Mouse (Mus musculus) hindbrain, embryonic 14.5 days (tissue): Measurements from ENCODE around the gene Tmco5. TPM values are rescaled to one million over a fixed set of nuclear protein-coding genes. Genes with fewer than 3 reads are reported as not detected.
"Not testable (repeated sequence)": the region's sequence is repeated elsewhere in the genome, so short reads cannot be mapped to it uniquely, and the experiment has no call there.

Experiments
- ATAC-seq: fragments of 200-750 bp; cut with Nextera tagmentation; 2 replicates; pipeline ENCODE4 v1.8.0; 2017; ENCODE audit warnings: moderate number of reproducible peaks, mild to moderate bottlenecking, moderate TSS enrichment, moderate library complexity; ENCODE audit not compliant: low FRiP score
- DNase-seq: peaks from one replicate; pipeline ENCODE4 v3.0.0-alpha.2; 2015; ENCODE audit warnings: low spot score
- H3K27ac ChIP-seq: fragments of 300-500 bp; sonication (generic); 2 replicates; pipeline ENCODE4 v1.5.1; 2014; ENCODE audit warnings: mild to moderate bottlenecking, moderate library complexity
- H3K27me3 ChIP-seq: fragments of 300-500 bp; sonication (generic); 2 replicates; pipeline ENCODE4 v1.6.1; 2014; ENCODE audit warnings: mild to moderate bottlenecking, low read length, mixed read lengths; ENCODE audit not compliant: control insufficient read depth, insufficient read depth
- H3K36me3 ChIP-seq: fragments of 300-500 bp; sonication (generic); replicated peaks from 2 replicates; pipeline ENCODE4 v1.6.1; 2014; ENCODE audit not compliant: control insufficient read depth, insufficient read depth
- H3K4me1 ChIP-seq: fragments of 300-500 bp; sonication (generic); replicated peaks from 2 replicates; pipeline ENCODE4 v1.6.1; 2014; ENCODE audit warnings: antibody characterized with exemption, low read length, mixed read lengths; ENCODE audit not compliant: control insufficient read depth, insufficient read depth
- H3K4me2 ChIP-seq: fragments of 300-500 bp; sonication (generic); replicated peaks from 2 replicates; pipeline ENCODE4 v1.6.1; 2014; ENCODE audit warnings: mild to moderate bottlenecking, moderate library complexity
- H3K4me3 ChIP-seq: fragments of 300-500 bp; sonication (generic); replicated peaks from 2 replicates; pipeline ENCODE4 v1.5.1; 2014; ENCODE audit warnings: mild to moderate bottlenecking, low read length
- H3K9ac ChIP-seq: fragments of 300-500 bp; sonication (generic); 2 replicates; pipeline ENCODE4 v1.6.1; 2014
- H3K9me3 ChIP-seq: fragments of 300-500 bp; sonication (generic); 2 replicates; pipeline ENCODE4 v1.6.1; 2016; ENCODE audit warnings: low read length; ENCODE audit not compliant: control insufficient read depth
- WGBS: fragments of 180-500 bp; shearing (Covaris S2); extraction: QIAGEN DNeasy Blood & Tissue Kit; methylation state at CpG from one replicate; pipeline ENCODE4 v1.1.7; 2014; 5-methylcytosine and 5-hydroxymethylcytosine counted together
- polyA plus RNA-seq: library from polyadenylated mRNA; unstranded; fragments of >200 nt; fragmentation: Nextera tagmentation; extraction: Ambion mirVana; gene quantifications from 2 replicates; pipeline ENCODE4 v1.2.1, GENCODE M21; 2014

Tmco5 gene
- polyA plus RNA-seq, 1 experiment from 2014 or later = not detected

DNA sequence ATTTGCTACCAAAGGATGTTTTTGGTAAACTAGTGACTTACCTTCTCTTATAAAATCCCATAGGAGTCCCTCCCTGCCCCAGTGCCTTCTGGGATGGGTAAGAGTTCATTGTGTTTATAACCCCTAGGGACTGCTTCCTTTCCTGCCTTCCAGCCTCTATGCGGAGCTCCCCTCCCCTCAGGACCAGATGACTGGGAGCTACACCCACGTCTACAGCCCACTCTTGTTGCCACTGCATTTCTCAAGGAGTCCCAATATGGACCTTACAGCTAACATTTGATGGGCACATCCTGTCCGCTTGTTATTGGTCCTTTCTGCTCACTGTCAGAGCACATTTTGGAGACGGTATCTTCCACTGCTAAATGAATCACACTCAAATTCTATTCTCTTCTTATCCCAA lies 36.1 kb downstream of the Tmco5 start:
- no peaks in the 10 kb centered on the region for H3K9me3 ChIP-seq
- no peak overlapping the region for H3K27ac ChIP-seq
- ATAC-seq (no peak), DNase-seq (no peak)
- 75% methylated on average over 4 of the region's 4 CpGs for WGBS
- H3K27me3 ChIP-seq = no peaks in the 10 kb centered on the region
- no peaks in the 10 kb centered on the region for H3K4me1 ChIP-seq
- no peaks in the 10 kb centered on the region for H3K36me3 ChIP-seq
- no peak overlapping the region for H3K4me2 ChIP-seq
- H3K9ac ChIP-seq = no peak overlapping the region
- no peak overlapping the region for H3K4me3 ChIP-seq

DNA sequence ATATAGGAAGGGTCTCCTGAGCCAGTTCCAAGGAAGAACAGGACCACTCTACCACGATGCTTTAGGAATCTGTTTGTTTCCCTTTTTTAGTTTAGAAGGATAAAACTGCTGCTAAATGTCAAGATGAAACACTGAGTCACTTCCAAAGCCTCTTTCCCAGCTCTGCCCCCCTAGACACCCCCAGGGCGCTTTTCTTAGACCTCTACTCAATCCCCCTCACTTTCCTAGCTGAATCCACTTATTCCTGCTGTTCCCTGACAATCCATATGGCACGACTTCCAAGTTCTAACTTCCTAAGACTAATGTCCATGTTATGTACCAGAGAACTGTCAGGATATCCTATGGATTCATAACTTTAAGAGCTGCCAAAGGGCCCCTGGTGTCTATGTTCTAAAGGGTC lies 40.1 kb downstream of the Tmco5 start:
- Histone ChIP-seq H3K27me3 (no peaks in the 10 kb centered on the region), H3K4me2 (no peak overlapping the region), H3K9me3 (no peaks in the 10 kb centered on the region), H3K9ac (no peak overlapping the region), H3K36me3 (no peaks in the 10 kb centered on the region), H3K4me1 (no peaks in the 10 kb centered on the region), H3K27ac (no peak overlapping the region), H3K4me3 (no peak overlapping the region)
- whole genome bisulfite sequencing = 90% methylated on average over 3 of the region's 3 CpGs
- ATAC-seq = no peak
- no peak for DNase-seq

DNA sequence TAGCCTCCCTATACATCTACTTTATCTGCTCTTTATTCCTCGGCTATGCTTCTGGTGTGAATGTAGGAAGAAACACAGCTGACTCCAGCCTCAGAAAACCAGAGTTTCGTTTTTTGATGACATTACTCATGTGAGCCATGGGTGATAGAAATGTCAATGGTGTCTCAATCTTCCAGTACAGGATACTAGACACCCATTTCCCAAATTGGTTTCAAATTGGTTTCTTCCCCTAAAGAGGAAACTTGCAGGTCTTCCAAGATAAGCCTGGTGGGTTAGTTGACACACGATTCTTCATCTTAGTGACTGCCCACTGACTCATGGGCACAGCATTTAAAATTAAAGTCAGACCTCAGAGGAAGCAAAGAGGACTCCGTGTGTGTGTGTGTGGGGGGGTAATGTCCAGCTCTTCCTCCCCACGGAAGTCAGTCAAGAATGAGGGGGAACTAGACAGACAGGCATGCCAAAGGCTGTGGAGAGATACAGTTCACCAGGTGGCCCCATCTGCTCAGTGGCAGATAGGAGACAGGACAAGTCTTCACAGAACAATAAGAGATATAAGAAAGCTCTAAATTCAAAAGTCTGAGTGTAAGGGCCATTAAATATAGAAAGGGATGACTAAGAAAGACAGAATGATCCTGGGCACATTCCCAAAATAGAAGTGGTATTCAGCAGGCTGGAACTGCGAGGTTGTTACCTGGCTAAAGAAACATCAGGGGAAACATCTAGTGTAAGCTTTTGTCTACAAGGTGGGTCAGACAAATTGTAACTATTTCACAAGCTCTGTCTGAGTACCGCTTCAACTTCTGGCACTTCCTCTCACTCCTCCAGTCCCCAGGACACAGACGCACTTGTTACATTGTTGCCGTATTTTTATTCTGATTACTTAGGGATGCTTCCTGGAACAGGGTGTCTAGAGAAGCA lies 44.3 kb downstream of the Tmco5 start:
- Histone ChIP-seq H3K4me1 (no peaks in the 10 kb centered on the region), H3K4me2 (no peak overlapping the region), H3K4me3 (no peak overlapping the region), H3K36me3 (no peaks in the 10 kb centered on the region), H3K27ac (no peak overlapping the region), H3K27me3 (no peaks in the 10 kb centered on the region), H3K9ac (no peak overlapping the region), H3K9me3 (no peaks in the 10 kb centered on the region)
- ATAC-seq = no peak
- no peak for DNase-seq
- 83% methylated on average over 9 of the region's 9 CpGs for WGBS

DNA sequence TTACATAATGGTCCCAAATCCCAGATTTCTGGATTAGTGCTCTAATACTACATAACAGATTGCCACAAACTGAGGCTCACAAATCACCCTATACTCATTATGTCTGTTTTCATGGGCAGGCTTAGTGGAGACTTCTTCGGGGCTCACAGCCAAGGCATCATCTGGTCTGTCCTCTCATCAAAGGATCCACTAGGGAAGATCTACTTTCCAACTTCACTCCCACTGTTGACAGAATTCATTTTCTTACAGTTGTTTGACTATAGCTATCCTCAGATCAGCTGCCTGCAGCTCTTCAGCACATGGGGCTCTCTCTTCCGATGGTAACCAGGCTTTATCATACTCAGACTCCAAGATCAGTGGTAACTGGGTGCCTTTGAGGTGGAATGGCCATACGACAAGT lies 45.2 kb downstream of the Tmco5 start:
- Histone ChIP-seq H3K36me3 (no peaks in the 10 kb centered on the region), H3K9me3 (no peaks in the 10 kb centered on the region), H3K4me3 (no peak overlapping the region), H3K27ac (no peak overlapping the region), H3K4me2 (no peak overlapping the region), H3K4me1 (no peaks in the 10 kb centered on the region), H3K27me3 (no peaks in the 10 kb centered on the region), H3K9ac (no peak overlapping the region)
- DNase-seq (no peak), ATAC-seq (no peak)
- WGBS = 89% methylated on average over 3 of the region's 3 CpGs

DNA sequence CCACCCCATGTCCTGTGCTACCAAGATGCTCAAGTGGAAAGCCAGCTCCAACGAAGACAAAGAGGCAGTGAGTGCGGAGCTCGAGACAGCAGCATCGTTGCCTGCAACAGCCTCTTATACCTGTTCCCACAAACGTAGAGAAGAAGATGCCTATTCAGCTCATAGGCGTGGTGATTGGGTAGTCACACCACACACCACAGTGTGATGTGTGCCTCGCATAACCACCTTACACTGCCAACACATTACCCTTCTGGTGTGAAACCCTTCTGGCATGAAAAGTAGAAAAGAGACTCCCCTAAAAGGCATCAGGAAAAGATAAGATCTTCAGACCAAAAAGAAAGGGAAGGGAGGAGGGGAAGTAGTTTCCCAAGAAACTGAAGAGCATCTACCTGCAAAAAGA lies 45.8 kb downstream of the Tmco5 start:
- DNase-seq (no peak), ATAC-seq (no peak)
- WGBS = 90% methylated on average over 7 of the region's 7 CpGs
- no peaks in the 10 kb centered on the region for H3K9me3 ChIP-seq
- H3K27me3 ChIP-seq = no peaks in the 10 kb centered on the region
- H3K4me2 ChIP-seq = no peak overlapping the region
- H3K27ac ChIP-seq = no peak overlapping the region
- H3K4me1 ChIP-seq = no peaks in the 10 kb centered on the region
- no peak overlapping the region for H3K4me3 ChIP-seq
- H3K9ac ChIP-seq = no peak overlapping the region
- no peaks in the 10 kb centered on the region for H3K36me3 ChIP-seq

DNA sequence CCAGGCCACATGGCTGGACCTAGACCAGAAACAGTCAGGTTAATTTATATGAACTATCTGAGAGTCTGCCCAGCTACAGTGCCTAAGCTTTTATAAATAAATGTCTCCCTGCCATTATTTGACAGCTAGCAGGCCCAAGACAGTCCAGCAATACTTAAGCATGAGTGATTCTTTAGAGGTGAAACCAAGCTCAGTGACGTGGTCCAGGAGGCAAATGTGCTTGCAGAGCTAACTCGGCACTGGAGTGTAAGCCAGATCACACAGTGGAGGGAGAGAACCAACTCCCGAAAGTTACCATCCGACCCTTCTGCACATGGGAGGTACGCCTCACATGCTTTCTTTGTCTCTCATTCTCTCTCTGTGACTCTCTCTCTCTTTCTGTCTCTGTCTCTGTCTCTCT lies 46.7 kb downstream of the Tmco5 start:
- H3K4me1 ChIP-seq = no peaks in the 10 kb centered on the region
- WGBS = 65% methylated on average over 5 of the region's 5 CpGs
- no peak overlapping the region for H3K9ac ChIP-seq
- no peaks in the 10 kb centered on the region for H3K36me3 ChIP-seq
- H3K4me3 ChIP-seq = no peak overlapping the region
- H3K27me3 ChIP-seq = no peaks in the 10 kb centered on the region
- ATAC-seq (no peak), DNase-seq (no peak)
- no peak overlapping the region for H3K27ac ChIP-seq
- H3K4me2 ChIP-seq = no peak overlapping the region
- no peaks in the 10 kb centered on the region for H3K9me3 ChIP-seq

DNA sequence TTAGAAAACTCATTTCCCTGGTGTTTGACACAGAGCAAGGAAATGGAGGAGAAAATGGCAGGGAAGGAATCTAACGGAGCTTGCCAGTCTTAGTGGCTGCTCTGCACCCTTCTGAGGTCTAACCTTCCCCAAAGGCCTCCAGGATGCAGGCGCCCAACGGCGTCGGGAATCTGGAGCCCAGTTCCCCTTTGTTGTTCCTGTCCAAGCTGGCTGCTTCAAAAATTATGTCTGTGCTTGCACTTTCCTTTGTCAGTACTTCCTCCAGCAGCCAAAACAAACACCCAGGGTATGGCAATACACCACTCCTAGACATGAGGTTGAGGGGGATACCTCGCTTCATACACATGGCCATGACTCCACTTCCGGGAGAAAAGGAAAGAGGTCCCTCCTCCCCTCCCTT lies 53.7 kb downstream of the Tmco5 start:
- Histone ChIP-seq H3K4me3 (no peak overlapping the region), H3K9me3 (no peaks in the 10 kb centered on the region), H3K9ac (no peak overlapping the region), H3K27me3 (no peaks in the 10 kb centered on the region), H3K36me3 (no peaks in the 10 kb centered on the region), H3K4me2 (no peak overlapping the region), H3K27ac (no peak overlapping the region), H3K4me1 (no peaks in the 10 kb centered on the region)
- DNase-seq (no peak), ATAC-seq (no peak)
- 89% methylated on average over 7 of the region's 7 CpGs for WGBS

DNA sequence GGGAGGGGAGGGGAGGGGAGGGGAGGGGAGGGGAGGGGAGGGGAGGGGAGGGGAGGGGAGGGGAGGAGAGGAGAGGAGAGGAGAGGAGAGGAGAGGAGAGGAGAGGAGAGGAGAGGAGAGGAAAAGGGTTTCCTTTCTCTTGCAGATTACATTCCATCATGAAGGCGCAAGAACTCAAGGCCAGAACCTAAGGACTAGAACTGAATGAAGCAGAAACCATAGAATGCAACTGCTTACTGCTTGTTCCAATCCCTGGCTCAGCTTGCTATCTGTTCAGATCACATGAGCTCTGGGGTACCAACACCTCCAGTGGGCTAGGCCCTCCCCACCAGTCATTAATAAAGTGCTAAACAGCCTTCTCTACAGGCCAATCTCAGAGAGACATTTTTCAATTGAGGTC lies 55.7 kb downstream of the Tmco5 start:
- ATAC-seq = not testable (repeated sequence)
- WGBS = 83% methylated on average over 1 of the region's 1 CpGs

DNA sequence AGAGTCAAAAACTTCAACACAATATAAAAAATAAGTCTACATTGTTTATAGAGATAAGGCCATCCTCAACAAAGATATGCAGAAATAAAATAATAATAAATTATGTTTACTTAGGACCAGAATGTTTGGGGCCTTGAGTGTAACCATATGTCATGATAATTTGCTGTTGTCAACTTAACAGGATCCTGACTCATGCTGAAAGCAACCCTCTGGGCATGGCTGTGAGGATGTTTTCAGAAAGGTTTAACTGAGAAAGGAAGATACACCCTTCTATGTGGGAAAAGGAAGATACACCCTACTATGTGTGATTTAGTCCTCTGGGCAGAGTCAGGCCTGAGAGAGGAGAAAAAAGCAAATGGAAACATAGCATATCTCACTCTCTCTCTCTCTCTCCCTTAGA lies 56.3 kb downstream of the Tmco5 start:
- Histone ChIP-seq H3K4me2 (no peak overlapping the region), H3K9ac (no peak overlapping the region), H3K27me3 (no peaks in the 10 kb centered on the region), H3K27ac (no peak overlapping the region), H3K36me3 (no peaks in the 10 kb centered on the region), H3K4me3 (no peak overlapping the region), H3K4me1 (no peaks in the 10 kb centered on the region), H3K9me3 (no peaks in the 10 kb centered on the region)
- DNase-seq = no peak
- ATAC-seq = no peak

More for the DNA sequence above, 55.7 kb downstream of the Tmco5 start:
- H3K27me3 ChIP-seq, H3K9ac ChIP-seq, H3K4me2 ChIP-seq, H3K36me3 ChIP-seq, H3K4me3 ChIP-seq, DNase-seq, H3K9me3 ChIP-seq, H3K27ac ChIP-seq, H3K4me1 ChIP-seq: not testable (repeated sequence)

DNA sequence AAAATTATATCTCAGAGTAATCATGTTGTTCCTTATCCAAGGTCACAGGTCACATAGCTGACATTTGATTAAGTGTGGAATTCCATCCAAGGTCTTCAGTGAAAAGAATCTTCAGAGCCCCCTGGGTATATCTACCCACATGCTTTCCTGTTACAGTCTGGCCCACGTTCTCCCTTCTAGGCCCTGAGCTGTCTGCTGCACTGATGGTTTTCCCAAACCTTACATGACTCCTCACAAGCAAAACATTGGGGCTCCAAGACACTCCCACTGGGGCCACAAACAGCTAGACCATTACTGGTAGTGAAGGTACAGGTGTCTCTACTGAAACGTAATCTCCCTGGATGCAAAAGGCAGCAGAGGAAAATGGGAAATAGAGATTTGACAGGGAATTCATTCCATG lies 57.9 kb downstream of the Tmco5 start:
- WGBS = 68% methylated on average over 2 of the region's 2 CpGs
- DNase-seq = no peak
- ATAC-seq = no peak

More for the DNA sequence above, 57.9 kb downstream of the Tmco5 start:
- Histone ChIP-seq H3K4me3 (no peak overlapping the region), H3K27me3 (no peaks in the 10 kb centered on the region), H3K27ac (no peak overlapping the region), H3K4me2 (no peak overlapping the region), H3K36me3 (no peaks in the 10 kb centered on the region), H3K9me3 (no peaks in the 10 kb centered on the region), H3K4me1 (no peaks in the 10 kb centered on the region), H3K9ac (no peak overlapping the region)
